Mouse (Mus musculus) midbrain, embryonic 15.5 days (tissue): ENCODE measurements around the gene Gm38119. TPM values are rescaled to one million over a fixed set of nuclear protein-coding genes. Genes with fewer than 3 reads are reported as not detected.
"Not testable (repeated sequence)": the region's sequence is repeated elsewhere in the genome, so short reads cannot be mapped to it uniquely, and the experiment has no call there.

Experiments
- ATAC-seq: fragments of 200-750 bp; cut with Nextera tagmentation; replicated peaks from 2 replicates; pipeline ENCODE4 v1.8.0; 2017; ENCODE audit warnings: moderate TSS enrichment
- H3K27ac ChIP-seq: fragments of 300-500 bp; sonication (generic); 2 replicates; pipeline ENCODE4 v1.5.1; 2015; ENCODE audit warnings: mild to moderate bottlenecking, inconsistent platforms
- H3K27me3 ChIP-seq: fragments of 300-500 bp; sonication (generic); replicated peaks from 2 replicates; pipeline ENCODE4 v1.6.1; 2015; ENCODE audit warnings: inconsistent platforms
- H3K36me3 ChIP-seq: fragments of 300-500 bp; sonication (generic); replicated peaks from 2 replicates; pipeline ENCODE4 v1.6.1; 2015; ENCODE audit warnings: inconsistent platforms
- H3K4me1 ChIP-seq: fragments of 300-500 bp; sonication (generic); 2 replicates; pipeline ENCODE4 v1.6.1; 2015; ENCODE audit warnings: inconsistent platforms
- H3K4me2 ChIP-seq: fragments of 300-500 bp; sonication (generic); 2 replicates; pipeline ENCODE4 v1.6.1; 2015; ENCODE audit warnings: inconsistent platforms, mild to moderate bottlenecking, moderate library complexity
- H3K4me3 ChIP-seq: fragments of 300-500 bp; sonication (generic); 2 replicates; pipeline ENCODE4 v1.5.1; 2015; ENCODE audit warnings: mild to moderate bottlenecking, inconsistent platforms
- H3K9ac ChIP-seq: fragments of 300-500 bp; sonication (generic); 2 replicates; pipeline ENCODE4 v1.6.1; 2015; ENCODE audit warnings: mild to moderate bottlenecking, inconsistent platforms
- H3K9me3 ChIP-seq: fragments of 300-500 bp; sonication (generic); 2 replicates; pipeline ENCODE4 v1.6.1; 2016; ENCODE audit warnings: inconsistent platforms
- WGBS: fragments of 180-500 bp; shearing (Covaris S2); methylation state at CpG from one replicate; pipeline ENCODE4 v1.1.7; 2015; ENCODE audit warnings: mixed read lengths; 5-methylcytosine and 5-hydroxymethylcytosine counted together
- polyA plus RNA-seq: library from polyadenylated mRNA; unstranded; fragments of >200 nt; fragmentation: Nextera tagmentation; extraction: Ambion mirVana; gene quantifications from 2 replicates; pipeline ENCODE4 v1.2.1, GENCODE M21; 2015

Gene Gm38119
- polyA plus RNA-seq = not detected in 2 replicates

DNA sequence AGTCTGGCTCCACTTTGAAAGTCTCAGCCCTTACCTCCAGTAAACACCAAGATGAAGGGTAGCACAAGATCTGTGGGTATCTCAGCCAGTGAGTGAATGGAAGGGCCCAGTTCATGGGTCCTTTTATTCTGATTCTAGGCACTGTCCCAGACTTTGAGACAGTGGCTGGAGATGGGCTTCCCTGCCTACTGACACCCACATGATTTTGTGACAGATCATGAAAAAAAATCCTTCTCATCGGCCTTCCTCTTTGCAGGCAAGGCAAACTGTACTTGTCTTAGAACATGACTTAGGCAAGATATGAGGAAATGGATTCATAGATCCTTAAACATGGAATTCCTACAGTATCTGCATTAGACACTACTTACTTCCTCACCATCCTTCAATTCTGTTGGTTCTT is at the start of gene Gm38119:
Gm38119 (minus strand) TSS at position 101 of the 400 bp plus-strand sequence.
- 61% methylated on average over 1 of the region's 1 CpGs for WGBS
- Histone ChIP-seq H3K4me1 (no peaks in the 10 kb centered on the region), H3K27ac (no peak within 1 kb of the TSS), H3K36me3 (no peaks in the 10 kb centered on the region), H3K9me3 (no peaks in the 10 kb centered on the region), H3K4me3 (no peak within 1 kb of the TSS), H3K27me3 (no peaks in the 10 kb centered on the region), H3K9ac (no peak within 1 kb of the TSS), H3K4me2 (no peak within 1 kb of the TSS)
- ATAC-seq = no peak

DNA sequence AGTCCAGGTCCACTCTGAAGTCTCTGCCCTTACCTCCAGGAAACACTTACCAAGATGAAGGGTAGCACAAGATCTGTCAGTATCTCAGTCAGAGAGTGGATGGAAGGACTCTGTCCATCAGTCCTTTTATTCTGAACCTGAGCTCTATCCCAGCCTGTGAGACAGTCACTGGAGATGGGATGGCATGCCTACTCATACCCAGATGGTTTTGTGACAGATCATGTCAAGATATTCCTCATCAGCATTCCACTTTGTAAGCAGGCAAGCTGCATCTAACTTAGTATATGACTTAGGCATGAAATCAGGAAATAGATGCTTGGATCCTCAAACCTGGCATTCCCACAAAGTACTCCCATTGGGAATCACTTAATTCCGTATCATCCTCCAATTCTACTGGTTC is 39.9 kb upstream of the Gm38119 start, which contains the start of gene Lce1i:
Lce1i (minus strand) TSS at position 101 of the 400 bp plus-strand sequence.
- Histone ChIP-seq H3K4me3 (no peak within 1 kb of the TSS), H3K9me3 (no peaks in the 10 kb centered on the region), H3K36me3 (no peaks in the 10 kb centered on the region), H3K27ac (no peak within 1 kb of the TSS), H3K9ac (no peak within 1 kb of the TSS), H3K4me2 (no peak within 1 kb of the TSS), H3K4me1 (no peaks in the 10 kb centered on the region), H3K27me3 (no peaks in the 10 kb centered on the region)
- WGBS = 81% methylated on average over 1 of the region's 1 CpGs
- ATAC-seq = no peak

DNA sequence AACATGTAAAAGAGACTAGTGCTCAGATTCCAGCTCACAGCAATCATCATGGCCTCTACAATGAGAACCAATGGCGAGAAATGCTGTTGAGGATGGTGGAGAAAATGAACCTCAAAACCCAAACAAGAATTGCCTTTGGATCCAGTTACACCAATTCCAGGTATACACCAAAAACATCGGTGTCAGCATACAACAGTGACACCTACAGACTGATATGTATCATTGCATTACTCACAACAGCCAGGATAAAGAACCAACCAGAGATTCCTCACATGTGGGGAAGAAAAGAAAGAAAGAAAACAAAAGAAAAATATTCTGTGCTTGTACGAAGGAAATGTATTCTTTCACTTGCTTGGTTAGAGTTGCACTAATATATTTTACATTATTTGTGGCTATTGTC is 32.7 kb upstream of the Gm38119 start:
- Histone ChIP-seq H3K27ac (no peak overlapping the region), H3K4me1 (no peaks in the 10 kb centered on the region), H3K27me3 (no peaks in the 10 kb centered on the region), H3K9ac (no peak overlapping the region), H3K36me3 (no peaks in the 10 kb centered on the region), H3K4me3 (no peak overlapping the region), H3K9me3 (no peaks in the 10 kb centered on the region), H3K4me2 (no peak overlapping the region)
- 23% methylated on average over 3 of the region's 3 CpGs for WGBS
- ATAC-seq = no peak

- Histone ChIP-seq H3K4me3 (no peak within 1 kb of the TSS), H3K27me3 (no peaks in the 10 kb centered on the region), H3K4me1 (no peaks in the 10 kb centered on the region), H3K4me2 (no peak within 1 kb of the TSS), H3K27ac (no peak within 1 kb of the TSS), H3K9me3 (no peaks in the 10 kb centered on the region), H3K9ac (no peak within 1 kb of the TSS), H3K36me3 (no peaks in the 10 kb centered on the region)
- no peak for ATAC-seq
- 100% methylated on average over 1 of the region's 1 CpGs for WGBS
These were observed 26.1 kb upstream of the Gm38119 start, which contains the start of gene Lce1h for GRCm38 (mm10) chr3:92764965-92765364. Gene Lce1h, minus strand, starts transcription at chr3:92765065.

GRCm38 (mm10) chr3:92753197-92753596 is 14.3 kb upstream of the Gm38119 start:
- no peaks in the 10 kb centered on the region for H3K27me3 ChIP-seq
- H3K36me3 ChIP-seq = no peaks in the 10 kb centered on the region
- H3K9ac ChIP-seq = no peak overlapping the region
- H3K27ac ChIP-seq = no peak overlapping the region
- WGBS = 46% methylated on average over 3 of the region's 3 CpGs
- no peak; the same call in 1 of the 2 replicates for ATAC-seq
- no peak overlapping the region for H3K4me2 ChIP-seq
- no peaks in the 10 kb centered on the region for H3K4me1 ChIP-seq
- H3K4me3 ChIP-seq = no peak overlapping the region
- H3K9me3 ChIP-seq = no peaks in the 10 kb centered on the region

- Histone ChIP-seq H3K27me3 (no peaks in the 10 kb centered on the region), H3K4me1 (no peaks in the 10 kb centered on the region), H3K27ac (no peak within 1 kb of the TSS), H3K4me3 (no peak within 1 kb of the TSS), H3K4me2 (no peak within 1 kb of the TSS), H3K36me3 (no peaks in the 10 kb centered on the region), H3K9me3 (no peaks in the 10 kb centered on the region), H3K9ac (no peak within 1 kb of the TSS)
- 93% methylated on average over 1 of the region's 1 CpGs for WGBS
- ATAC-seq = no peak
These were observed 13.3 kb upstream of the Gm38119 start, which contains the start of gene Lce1g for GRCm38 (mm10) chr3:92752238-92752637. Gene Lce1g, minus strand, starts transcription at chr3:92752338.

DNA sequence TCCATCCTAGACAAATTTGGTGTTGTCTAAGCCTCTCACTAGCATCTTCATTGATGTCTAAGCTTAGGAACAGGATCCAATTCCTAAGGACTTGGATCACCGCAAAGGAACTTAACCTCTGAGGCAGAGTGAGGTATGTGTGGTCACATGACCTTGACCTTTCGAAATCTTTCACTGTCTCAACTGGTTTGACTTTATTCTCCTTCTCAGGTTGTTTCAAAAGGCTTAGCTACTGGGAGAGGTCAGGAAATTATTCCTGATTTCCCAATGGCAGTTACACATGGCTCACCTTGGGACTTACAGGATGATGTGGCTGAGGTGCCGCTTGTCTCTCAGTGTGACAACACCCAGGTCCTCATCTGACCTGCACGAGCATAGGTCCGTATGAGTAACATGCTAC is 16.3 kb downstream of the Gm38119 start:
- Histone ChIP-seq H3K27ac (no peak overlapping the region), H3K9me3 (no peaks in the 10 kb centered on the region), H3K27me3 (no peaks in the 10 kb centered on the region), H3K4me3 (no peak overlapping the region), H3K4me1 (no peaks in the 10 kb centered on the region), H3K4me2 (no peak overlapping the region), H3K36me3 (no peaks in the 10 kb centered on the region), H3K9ac (no peak overlapping the region)
- 92% methylated on average over 5 of the region's 5 CpGs for WGBS
- no peak for ATAC-seq

DNA sequence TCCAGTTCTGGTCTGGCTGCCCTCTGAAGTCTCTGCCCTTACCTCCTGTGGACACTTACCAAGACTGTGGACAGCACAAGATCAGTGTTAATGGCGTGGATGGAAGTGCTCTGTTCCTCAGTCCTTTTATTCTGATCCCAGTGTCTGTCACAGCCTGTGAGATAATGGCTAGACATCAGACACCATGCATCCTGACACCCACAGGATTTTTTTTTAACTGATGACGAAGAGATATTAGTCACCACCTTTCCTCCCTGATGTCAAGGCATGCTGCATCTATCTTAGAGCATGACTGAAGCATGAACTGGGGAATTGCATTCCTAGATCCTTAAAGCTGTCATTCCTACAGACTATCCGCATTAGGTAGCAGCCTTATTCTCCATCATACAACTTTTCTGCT is 18.6 kb downstream of the Gm38119 start, which contains the start of gene Lce1f:
Lce1f (minus strand) TSS at position 101 of the 400 bp plus-strand sequence.
- Histone ChIP-seq H3K9ac (no peak within 1 kb of the TSS), H3K4me1 (no peaks in the 10 kb centered on the region), H3K36me3 (no peaks in the 10 kb centered on the region), H3K9me3 (no peaks in the 10 kb centered on the region), H3K27ac (no peak within 1 kb of the TSS), H3K27me3 (no peaks in the 10 kb centered on the region), H3K4me2 (no peak within 1 kb of the TSS), H3K4me3 (no peak within 1 kb of the TSS)
- 80% methylated on average over 3 of the region's 3 CpGs for WGBS
- ATAC-seq = no peak

GRCm38 (mm10) chr3:92715122-92715521 is 23.8 kb downstream of the Gm38119 start:
- H3K27me3 ChIP-seq = no peaks in the 10 kb centered on the region
- H3K4me1 ChIP-seq = no peaks in the 10 kb centered on the region
- no peak overlapping the region for H3K4me2 ChIP-seq
- no peak for ATAC-seq
- H3K36me3 ChIP-seq = no peaks in the 10 kb centered on the region
- no peak overlapping the region for H3K27ac ChIP-seq
- H3K9me3 ChIP-seq = no peaks in the 10 kb centered on the region
- H3K9ac ChIP-seq = no peak overlapping the region
- H3K4me3 ChIP-seq = no peak overlapping the region

DNA sequence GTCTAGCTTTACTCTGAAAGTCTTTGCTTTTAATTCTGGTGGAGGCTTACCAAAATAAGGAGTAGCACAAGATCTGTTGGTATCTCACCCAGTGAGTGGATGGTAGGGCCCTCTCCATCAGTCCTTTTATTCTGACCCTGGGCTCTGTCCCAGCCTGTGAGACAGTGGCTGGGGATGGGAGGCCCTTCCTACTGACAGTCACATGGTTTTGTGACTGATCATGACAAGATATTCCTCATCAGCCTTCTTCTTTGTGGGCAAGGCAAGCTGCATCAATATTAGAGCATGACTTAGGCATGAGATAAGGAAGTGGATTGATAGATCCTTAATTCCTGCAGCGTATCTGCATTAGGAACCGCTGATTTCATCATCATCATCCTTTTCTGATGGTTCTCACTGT is 29.9 kb downstream of the Gm38119 start, which contains the start of gene Lce1e:
Lce1e (minus strand) TSS at position 101 of the 400 bp plus-strand sequence.
- H3K9ac ChIP-seq = no peak within 1 kb of the TSS
- no peak within 1 kb of the TSS for H3K4me2 ChIP-seq
- H3K36me3 ChIP-seq = no peaks in the 10 kb centered on the region
- WGBS = 87% methylated on average over 2 of the region's 2 CpGs
- ATAC-seq = no peak
- H3K4me1 ChIP-seq = no peaks in the 10 kb centered on the region
- no peaks in the 10 kb centered on the region for H3K9me3 ChIP-seq
- no peak within 1 kb of the TSS for H3K4me3 ChIP-seq
- H3K27me3 ChIP-seq = no peaks in the 10 kb centered on the region
- H3K27ac ChIP-seq = no peak within 1 kb of the TSS

DNA sequence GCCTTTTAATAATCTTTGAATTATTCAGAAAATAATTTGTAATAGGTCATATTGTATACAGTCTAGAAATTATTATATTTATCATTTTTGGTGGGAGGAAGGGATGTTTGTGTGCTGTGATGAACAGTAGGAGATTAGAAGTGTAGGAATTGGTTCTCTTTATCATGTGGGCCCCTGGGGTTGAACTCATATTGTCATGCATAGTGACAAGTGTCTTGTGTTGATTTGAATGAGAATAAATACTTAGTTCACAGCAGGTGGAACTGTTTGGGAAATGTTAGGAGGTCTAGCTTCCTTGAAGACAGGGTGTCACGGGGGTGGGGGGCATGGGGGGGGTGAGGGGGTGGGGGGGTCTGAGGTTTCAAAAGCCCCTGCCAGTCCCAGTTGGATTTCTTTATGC is 44.3 kb downstream of the Gm38119 start:
- Histone ChIP-seq H3K4me1 (no peaks in the 10 kb centered on the region), H3K4me3 (no peak overlapping the region), H3K27me3 (no peaks in the 10 kb centered on the region), H3K9ac (no peak overlapping the region), H3K9me3 (no peaks in the 10 kb centered on the region), H3K27ac (no peak overlapping the region), H3K4me2 (no peak overlapping the region), H3K36me3 (no peaks in the 10 kb centered on the region)
- no peak for ATAC-seq
- WGBS = 18% methylated on average over 1 of the region's 1 CpGs

DNA sequence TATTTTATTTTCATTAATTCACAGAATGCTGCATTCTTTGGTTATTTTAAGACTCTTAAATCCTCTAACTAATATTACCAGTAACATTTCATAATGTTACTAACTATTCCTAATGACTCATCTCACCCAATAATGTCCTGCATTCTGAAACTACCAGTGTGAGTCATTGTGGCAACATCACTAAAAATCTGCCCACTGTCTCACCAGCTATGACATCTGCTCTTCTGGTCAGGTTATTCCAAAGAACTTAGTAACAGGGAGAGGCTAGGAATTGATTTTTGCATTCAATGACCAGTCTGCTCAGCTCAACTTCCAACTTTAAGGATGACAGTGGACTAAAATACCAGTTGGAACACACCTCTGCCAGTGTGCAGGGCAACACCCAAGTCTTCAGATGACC is 47.2 kb downstream of the Gm38119 start:
- no peak overlapping the region for H3K9ac ChIP-seq
- no peak for ATAC-seq
- H3K4me2 ChIP-seq = no peak overlapping the region
- H3K9me3 ChIP-seq = no peaks in the 10 kb centered on the region
- H3K36me3 ChIP-seq = no peaks in the 10 kb centered on the region
- H3K27me3 ChIP-seq = no peaks in the 10 kb centered on the region
- H3K4me1 ChIP-seq = no peaks in the 10 kb centered on the region
- no peak overlapping the region for H3K4me3 ChIP-seq
- no peak overlapping the region for H3K27ac ChIP-seq

DNA sequence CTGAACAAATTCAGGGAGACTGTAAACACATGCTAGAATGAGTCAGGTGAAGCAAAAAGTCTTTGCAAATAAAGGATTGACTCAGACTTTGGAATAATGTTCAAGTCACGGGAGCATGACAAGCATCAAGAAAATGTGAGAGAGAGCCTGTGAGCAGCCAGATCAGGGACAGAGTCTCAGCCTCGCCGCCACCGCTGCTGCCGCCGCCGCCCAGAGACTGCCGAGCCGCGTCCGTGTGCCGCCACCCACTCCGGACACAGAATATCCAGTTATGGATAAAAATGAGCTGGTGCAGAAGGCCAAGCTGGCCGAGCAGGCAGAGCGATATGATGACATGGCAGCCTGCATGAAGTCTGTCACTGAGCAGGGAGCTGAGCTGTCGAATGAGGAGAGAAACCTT is 49.7 kb downstream of the Gm38119 start:
- not testable (repeated sequence) for H3K4me2 ChIP-seq, H3K4me3 ChIP-seq, H3K36me3 ChIP-seq, H3K4me1 ChIP-seq, H3K27ac ChIP-seq, ATAC-seq, H3K27me3 ChIP-seq, H3K9ac ChIP-seq, H3K9me3 ChIP-seq
- WGBS = 76% methylated on average over 16 of the region's 16 CpGs
